Mouse (Mus musculus) embryonic facial prominence, embryonic 11.5 days (tissue): Measurements from ENCODE around the gene Myt1l. TPM values are rescaled to one million over a fixed set of nuclear protein-coding genes. Genes with fewer than 3 reads are reported as not detected.

Source experiments
- ATAC-seq: fragments of 200-750 bp; cut with Nextera tagmentation; replicated peaks from 2 replicates; pipeline ENCODE4 v1.8.0; 2017; ENCODE audit warnings: low read depth; ENCODE audit not compliant: insufficient number of reproducible peaks, low FRiP score, low TSS enrichment
- DNase-seq: peaks from one replicate; pipeline ENCODE4 v3.0.0-alpha.2; 2015; ENCODE audit warnings: low spot score
- H3K27ac ChIP-seq: fragments of 300-500 bp; sonication (generic); replicated peaks from 2 replicates; pipeline ENCODE4 v1.5.1; 2014; ENCODE audit warnings: mild to moderate bottlenecking, low read depth, low read length, control low read depth
- H3K27me3 ChIP-seq: fragments of 300-500 bp; sonication (generic); 2 replicates; pipeline ENCODE4 v1.6.1; 2014; ENCODE audit warnings: mild to moderate bottlenecking, low read length, moderate library complexity, mixed read lengths; ENCODE audit not compliant: control insufficient read depth, insufficient read depth
- H3K36me3 ChIP-seq: fragments of 300-500 bp; sonication (generic); replicated peaks from 2 replicates; pipeline ENCODE4 v1.6.1; 2014; ENCODE audit warnings: low read depth, mild to moderate bottlenecking, low read length, moderate library complexity, mixed read lengths; ENCODE audit not compliant: control insufficient read depth, insufficient read depth
- H3K4me1 ChIP-seq: fragments of 300-500 bp; sonication (generic); 2 replicates; pipeline ENCODE4 v1.6.1; 2014; ENCODE audit warnings: low read length, mixed read lengths; ENCODE audit not compliant: control insufficient read depth, insufficient read depth
- H3K4me2 ChIP-seq: fragments of 300-500 bp; sonication (generic); 2 replicates; pipeline ENCODE4 v1.6.1; 2014; ENCODE audit warnings: low read depth, mild to moderate bottlenecking, control low read depth, low read length, moderate library complexity
- H3K4me3 ChIP-seq: fragments of 300-500 bp; sonication (generic); 2 replicates; pipeline ENCODE4 v1.5.1; 2014; ENCODE audit warnings: low read depth, low read length, control low read depth
- H3K9ac ChIP-seq: fragments of 300-500 bp; sonication (generic); replicated peaks from 2 replicates; pipeline ENCODE4 v1.6.1; 2014; ENCODE audit warnings: mild to moderate bottlenecking, control low read depth, low read length
- H3K9me3 ChIP-seq: fragments of 300-500 bp; sonication (generic); replicated peaks from 2 replicates; pipeline ENCODE4 v1.6.1; 2016; ENCODE audit warnings: mild to moderate bottlenecking, low read length, inconsistent platforms, mixed read lengths; ENCODE audit not compliant: control insufficient read depth
- WGBS: fragments of 180-500 bp; shearing (Covaris S2); extraction: QIAGEN DNeasy Blood & Tissue Kit; methylation state at CpG from one replicate; pipeline ENCODE4 v1.1.7; 2014; 5-methylcytosine and 5-hydroxymethylcytosine counted together
- polyA plus RNA-seq: library from polyadenylated mRNA; unstranded; fragments of >200 nt; fragmentation: Nextera tagmentation; extraction: Ambion mirVana; gene quantifications from 2 replicates; pipeline ENCODE4 v1.2.1, GENCODE M21; 2014

Gene Myt1l
- polyA plus RNA-seq, 1 experiment from 2014 or later: 3.0 TPM

DNA sequence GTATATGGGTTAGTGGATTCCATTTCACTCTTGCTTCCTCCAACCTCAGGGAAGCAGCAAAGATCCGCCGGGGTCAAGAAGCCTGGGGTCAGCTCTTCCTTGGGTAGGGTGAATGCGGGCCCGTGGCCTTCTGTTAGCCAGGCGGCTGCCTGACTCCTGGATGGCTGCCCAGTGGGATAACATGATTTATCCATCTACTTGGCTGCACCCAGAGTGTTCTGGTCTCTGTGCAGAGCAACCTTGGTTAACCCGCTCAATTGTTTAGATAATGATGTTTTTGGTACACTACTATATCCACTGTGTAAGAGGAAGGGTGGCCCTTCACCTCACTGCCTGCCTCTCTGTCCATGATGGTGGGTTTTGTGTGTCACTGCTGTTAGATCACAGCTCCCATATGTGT lies 423.9 kb downstream of the Myt1l start:
- H3K4me1 ChIP-seq: no peaks in the 10 kb centered on the region; the same call in 1 of the 2 replicates
- H3K9ac ChIP-seq: no peak overlapping the region
- H3K36me3 ChIP-seq: no peaks in the 10 kb centered on the region
- H3K27ac ChIP-seq: no peak overlapping the region
- WGBS: 83% methylated on average over 6 of the region's 6 CpGs
- no peak for DNase-seq
- no peak for ATAC-seq
- H3K4me3 ChIP-seq: no peak overlapping the region
- H3K9me3 ChIP-seq: no peaks in the 10 kb centered on the region
- H3K27me3 ChIP-seq: no peaks in the 10 kb centered on the region
- H3K4me2 ChIP-seq: no peak overlapping the region

DNA sequence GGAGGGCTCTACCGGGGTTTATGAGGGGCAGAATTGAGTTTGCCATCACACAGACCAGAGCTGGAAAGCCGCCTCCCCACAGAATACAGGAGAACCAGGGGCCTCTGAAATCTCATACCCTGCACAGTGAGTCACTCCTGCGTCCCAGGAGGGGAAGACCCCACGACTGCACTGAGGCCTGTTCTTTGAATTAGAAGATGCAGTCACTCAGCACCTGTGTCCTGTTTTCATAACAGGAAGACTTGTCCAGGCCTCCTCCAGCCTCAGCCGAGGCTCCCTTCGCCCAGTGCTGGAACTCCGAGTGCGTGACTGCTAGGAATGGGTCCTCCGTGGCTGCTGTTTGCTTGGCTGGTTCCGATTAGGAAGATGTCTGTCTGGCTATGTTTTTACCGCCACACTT lies 425.8 kb downstream of the Myt1l start:
- no peak overlapping the region for H3K4me2 ChIP-seq
- no peaks in the 10 kb centered on the region for H3K36me3 ChIP-seq
- H3K4me1 ChIP-seq: no peaks in the 10 kb centered on the region; the same call in 1 of the 2 replicates
- no peaks in the 10 kb centered on the region for H3K27me3 ChIP-seq
- H3K9me3 ChIP-seq: no peaks in the 10 kb centered on the region
- H3K9ac ChIP-seq: no peak overlapping the region
- H3K4me3 ChIP-seq: no peak overlapping the region
- H3K27ac ChIP-seq: 0 out of 2 replicates have a peak overlapping the region, but pooled peaks have one; percentile 32
- 46% methylated on average over 11 of the region's 11 CpGs for WGBS
- peak; percentile 45 for DNase-seq
- no peak for ATAC-seq

DNA sequence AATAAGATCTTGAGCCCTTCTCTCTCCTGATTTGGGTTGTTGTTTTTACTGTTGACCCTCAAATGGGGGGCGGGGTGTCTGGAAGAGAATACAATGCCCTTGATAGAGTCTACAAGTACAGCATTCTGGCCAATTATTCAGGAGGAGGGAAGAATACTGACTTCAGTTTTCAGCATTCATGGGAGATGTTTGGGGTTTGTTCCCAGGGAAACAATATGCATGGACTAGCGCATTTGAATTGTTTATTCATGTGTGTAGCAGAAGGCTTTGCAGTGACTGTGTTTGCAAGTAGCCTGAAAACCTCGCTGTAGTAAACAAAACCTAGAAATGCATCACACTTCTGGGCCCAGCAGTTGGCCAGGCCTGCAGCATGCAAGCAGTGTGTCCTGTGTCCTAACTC lies 426.3 kb downstream of the Myt1l start:
- Histone ChIP-seq H3K4me2 (no peak overlapping the region), H3K4me1 (no peaks in the 10 kb centered on the region; the same call in 1 of the 2 replicates), H3K4me3 (no peak overlapping the region)

DNA sequence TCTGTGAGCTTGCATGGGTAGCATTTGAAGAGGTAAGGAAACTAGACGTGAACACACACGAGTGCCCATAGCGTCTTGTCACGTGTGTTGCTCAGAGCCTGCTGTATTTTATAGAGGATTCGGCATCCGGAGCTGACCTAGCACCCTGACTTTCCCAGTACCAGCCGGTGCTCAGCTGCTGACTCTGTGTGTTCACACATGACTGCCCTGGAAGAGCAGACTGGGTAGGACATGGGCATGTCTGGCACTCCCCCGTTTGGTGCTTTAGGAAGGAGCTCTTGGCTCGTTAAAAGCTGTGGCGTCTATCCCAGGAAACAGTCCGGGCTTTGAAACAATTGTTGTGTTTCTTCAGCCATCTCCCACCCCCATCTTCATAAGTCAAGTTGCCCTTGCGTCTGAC lies 428.8 kb downstream of the Myt1l start:
- Histone ChIP-seq H3K36me3 (no peaks in the 10 kb centered on the region), H3K27me3 (no peaks in the 10 kb centered on the region), H3K4me2 (no peak overlapping the region), H3K9me3 (no peaks in the 10 kb centered on the region), H3K4me1 (no peaks in the 10 kb centered on the region; the same call in 1 of the 2 replicates), H3K4me3 (no peak overlapping the region), H3K27ac (no peak overlapping the region), H3K9ac (no peak overlapping the region)
- 88% methylated on average over 12 of the region's 12 CpGs for WGBS
- DNase-seq (no peak), ATAC-seq (no peak)

More for the DNA sequence above, 426.3 kb downstream of the Myt1l start:
- Histone ChIP-seq H3K36me3 (no peaks in the 10 kb centered on the region), H3K27me3 (no peaks in the 10 kb centered on the region), H3K9me3 (no peaks in the 10 kb centered on the region), H3K9ac (no peak overlapping the region), H3K27ac (0 out of 2 replicates have a peak overlapping the region, but pooled peaks have one; percentile 32)
- WGBS: 82% methylated on average over 3 of the region's 3 CpGs
- DNase-seq (no peak), ATAC-seq (no peak)

DNA sequence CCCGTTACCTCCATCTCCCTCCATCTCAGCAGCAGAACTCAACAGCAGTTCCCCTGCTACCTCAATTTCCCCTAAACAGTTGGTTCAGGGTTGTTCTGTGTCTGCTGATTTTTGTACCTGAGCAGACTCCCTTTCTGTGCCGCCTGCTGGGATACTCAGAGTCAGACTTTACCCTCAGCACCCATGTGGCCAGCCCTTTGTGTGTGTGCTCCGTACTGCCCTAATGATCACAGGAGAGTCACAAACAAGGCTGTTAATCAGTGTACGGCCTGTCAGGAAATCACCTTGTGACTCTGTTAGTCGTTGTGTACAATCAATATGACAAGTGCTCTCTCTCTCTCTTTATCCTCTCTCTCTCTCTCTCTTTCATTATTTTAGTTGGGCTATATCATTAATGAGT lies 430.5 kb downstream of the Myt1l start:
- Histone ChIP-seq H3K4me2 (no peak overlapping the region), H3K9me3 (no peaks in the 10 kb centered on the region), H3K27ac (no peak overlapping the region), H3K36me3 (no peaks in the 10 kb centered on the region), H3K4me1 (no peaks in the 10 kb centered on the region; the same call in 1 of the 2 replicates), H3K9ac (no peak overlapping the region), H3K27me3 (no peaks in the 10 kb centered on the region), H3K4me3 (no peak overlapping the region)
- 77% methylated on average over 5 of the region's 5 CpGs for WGBS
- ATAC-seq (no peak), DNase-seq (no peak)

DNA sequence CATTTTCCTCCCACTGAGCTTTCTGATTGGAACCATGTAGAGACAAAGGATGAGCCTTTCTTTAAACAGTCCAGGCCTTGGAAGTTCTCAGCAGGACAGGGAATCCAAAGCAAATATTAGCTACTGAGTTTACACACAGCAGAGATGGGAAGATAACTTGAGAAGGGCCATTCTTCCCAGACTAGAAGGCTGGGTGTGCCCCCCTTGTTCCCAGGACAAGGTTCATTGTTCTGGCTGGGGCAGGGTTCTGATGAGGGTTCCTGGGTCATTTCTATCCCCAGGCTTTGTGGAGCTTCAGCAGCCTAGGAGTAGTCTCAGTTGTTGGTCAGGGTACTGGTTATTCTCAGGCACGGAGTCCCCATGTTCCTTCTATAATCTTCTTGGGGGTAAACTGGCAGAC lies 432.9 kb downstream of the Myt1l start:
- Histone ChIP-seq H3K4me1 (no peaks in the 10 kb centered on the region), H3K9ac (no peak overlapping the region), H3K4me3 (no peak overlapping the region), H3K27me3 (no peaks in the 10 kb centered on the region), H3K4me2 (no peak overlapping the region), H3K36me3 (no peaks in the 10 kb centered on the region), H3K9me3 (no peaks in the 10 kb centered on the region), H3K27ac (no peak overlapping the region)
- ATAC-seq (no peak), DNase-seq (no peak)
- WGBS: 86% methylated on average over 1 of the region's 1 CpGs

DNA sequence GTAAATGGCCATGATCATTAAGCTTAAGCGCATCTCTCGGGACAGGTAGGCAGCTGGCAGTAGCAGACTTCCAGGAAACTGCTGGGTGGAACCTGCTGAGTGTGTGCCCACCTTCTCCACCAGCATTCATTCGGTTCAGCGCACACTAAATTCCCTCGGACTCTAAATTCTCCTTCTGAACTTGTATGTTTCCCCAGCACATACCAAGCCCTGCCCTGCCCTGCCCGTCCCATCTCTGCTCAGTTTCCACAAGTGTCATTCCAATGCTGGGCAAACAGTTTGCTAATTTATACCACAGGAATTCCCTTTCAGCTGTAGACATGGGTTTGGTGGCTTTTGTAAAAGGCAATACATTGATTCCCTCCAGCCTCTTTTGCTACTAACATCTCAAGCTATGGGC lies 436.8 kb downstream of the Myt1l start:
- Histone ChIP-seq H3K9ac (no peak overlapping the region), H3K36me3 (no peaks in the 10 kb centered on the region), H3K9me3 (no peaks in the 10 kb centered on the region), H3K4me3 (no peak overlapping the region), H3K27me3 (no peaks in the 10 kb centered on the region), H3K4me1 (no peaks in the 10 kb centered on the region), H3K27ac (no peak overlapping the region), H3K4me2 (no peak overlapping the region)
- DNase-seq: no peak
- WGBS: 94% methylated on average over 6 of the region's 6 CpGs
- no peak for ATAC-seq

DNA sequence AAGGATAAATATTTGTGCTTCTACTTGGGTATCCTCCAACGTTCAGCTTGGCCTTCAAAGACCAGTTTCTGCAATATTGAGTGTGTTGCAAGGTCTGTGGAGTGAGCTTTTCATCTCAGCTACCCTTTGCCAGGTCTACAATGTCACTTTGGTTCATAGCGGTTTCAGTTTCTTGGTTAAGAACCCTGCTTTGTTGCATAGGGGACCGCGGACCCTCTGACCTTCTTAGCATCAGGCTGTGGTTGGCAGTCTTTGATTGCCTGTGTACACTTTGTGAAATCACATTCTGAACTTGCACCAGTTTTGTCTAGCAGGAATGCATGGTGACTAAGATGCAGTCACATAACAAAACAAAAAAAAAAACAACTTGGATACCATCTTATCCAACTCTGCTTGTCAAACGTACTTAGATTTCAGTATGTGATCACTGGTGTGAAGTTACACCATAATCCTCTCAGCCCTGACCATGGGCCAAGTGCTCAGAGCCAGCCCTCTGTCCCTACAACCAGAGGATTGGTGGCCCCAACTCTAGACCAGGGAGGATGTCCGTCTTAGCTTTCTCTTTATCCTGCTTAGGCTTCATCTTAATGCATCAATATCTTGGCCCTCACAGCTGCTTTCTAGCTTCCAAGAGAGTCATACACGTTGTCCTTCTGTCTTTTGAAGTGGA lies 443.7 kb downstream of the Myt1l start:
- no peaks in the 10 kb centered on the region for H3K27me3 ChIP-seq
- H3K4me3 ChIP-seq: no peak overlapping the region
- H3K9ac ChIP-seq: no peak overlapping the region
- WGBS: 84% methylated on average over 7 of the region's 7 CpGs
- H3K4me1 ChIP-seq: no peaks in the 10 kb centered on the region; the same call in 1 of the 2 replicates
- no peaks in the 10 kb centered on the region; the same call in 1 of the 2 replicates for H3K36me3 ChIP-seq
- no peak for DNase-seq
- H3K27ac ChIP-seq: no peak overlapping the region
- no peaks in the 10 kb centered on the region for H3K9me3 ChIP-seq
- no peak for ATAC-seq
- no peak overlapping the region for H3K4me2 ChIP-seq
